Mouse (Mus musculus) stomach, postnatal 0 days (tissue): ENCODE results near the gene Slc16a10.

ENCODE experiments used
- CTCF ChIP-seq: IDR thresholded peaks from 2 replicates; pipeline ENCODE4 v1.5.1; 2016; ENCODE audit warnings: antibody characterized with exemption, low read depth, mild to moderate bottlenecking, moderate library complexity
- EP300 ChIP-seq: optimal IDR thresholded peaks from 2 replicates; pipeline ENCODE3; 2016; ENCODE audit warnings: antibody characterized with exemption

- TF ChIP-seq CTCF, result no peak
- TF ChIP-seq EP300, result no peak
Measured at GRCm38 (mm10) chr10:40129134-40129533, 12.9 kb downstream of the Slc16a10 start.
